Mouse (Mus musculus): ENCODE measurements at regions not wholly inside any gene's neighbourhood (a gene's known extent, or its start where the extent isn't known, plus 50 kb on each side); places are given as distances from the start of the nearest gene placed in this dataset.

DNA sequence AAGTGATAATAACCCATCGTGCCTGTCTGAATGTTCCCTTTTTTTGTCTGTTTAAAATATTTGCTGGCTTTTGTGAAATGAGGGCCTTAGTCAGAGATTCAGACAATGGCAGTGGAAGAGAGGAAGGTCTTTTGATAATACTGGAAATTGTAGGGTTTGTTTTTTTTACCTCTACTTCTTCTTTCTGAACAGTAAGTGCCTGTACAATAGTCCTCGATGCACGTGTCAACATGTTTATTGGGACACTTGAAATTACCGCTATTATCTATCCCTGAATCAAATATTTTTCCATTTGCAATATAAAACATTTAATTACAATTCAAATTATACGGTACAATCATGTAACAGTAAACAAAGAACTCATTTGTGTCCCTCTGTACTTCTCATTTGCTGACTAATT is 733.5 kb downstream of the Fam19a2 start:
- no peaks in the 10 kb centered on the region for H3K27me3 ChIP-seq (replicated peaks; ENCODE audit: control insufficient read depth, insufficient read depth, low read length)
- no peaks in the 10 kb centered on the region for H3K4me1 ChIP-seq (replicated peaks; ENCODE audit: control insufficient read depth, insufficient read depth, low read length)
- peak; percentile 84 for ATAC-seq
- no peak overlapping the region for H3K27ac ChIP-seq (ENCODE audit: low read length)
- H3K36me3 ChIP-seq (ENCODE audit: control insufficient read depth, insufficient read depth): no peaks in the 10 kb centered on the region
- H3K9me3 ChIP-seq (ENCODE audit: control insufficient read depth, low read length): no peaks in the 10 kb centered on the region
- H3K9ac ChIP-seq (replicated peaks; ENCODE audit: low read depth, low read length): no peak overlapping the region
- 51% methylated on average over 5 of the region's 5 CpGs for WGBS
- no peak overlapping the region for H3K4me3 ChIP-seq (replicated peaks; ENCODE audit: low read length)
- no peak overlapping the region for H3K4me2 ChIP-seq (ENCODE audit: low read length)

DNA sequence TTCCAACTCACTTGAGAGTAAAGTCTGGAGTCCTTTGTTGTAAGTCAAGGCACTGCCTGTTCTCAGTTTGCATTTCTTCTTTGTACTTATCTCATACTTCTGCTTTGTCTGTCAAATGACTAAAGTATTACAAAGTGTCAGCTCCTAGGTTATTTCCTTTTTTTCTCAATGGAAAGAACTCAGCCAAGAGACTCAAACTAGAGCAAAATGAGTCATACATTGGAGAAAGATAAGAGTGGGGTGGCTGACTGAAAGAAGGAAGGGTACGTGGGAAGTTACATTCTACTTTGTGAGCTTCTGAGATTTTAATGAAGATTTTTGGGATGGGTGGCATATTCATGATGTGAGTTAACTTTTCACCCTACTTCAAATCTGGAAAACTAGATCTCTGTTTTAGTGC is 735.2 kb downstream of the Fam19a2 start:
- Histone ChIP-seq H3K27me3 (replicated peaks; ENCODE audit: control insufficient read depth, insufficient read depth, low read length) (no peaks in the 10 kb centered on the region), H3K9ac (replicated peaks; ENCODE audit: low read depth, low read length) (no peak overlapping the region), H3K4me2 (ENCODE audit: low read length) (no peak overlapping the region), H3K27ac (ENCODE audit: low read length) (no peak overlapping the region), H3K4me3 (replicated peaks; ENCODE audit: low read length) (no peak overlapping the region), H3K9me3 (ENCODE audit: control insufficient read depth, low read length) (no peaks in the 10 kb centered on the region), H3K36me3 (ENCODE audit: control insufficient read depth, insufficient read depth) (no peaks in the 10 kb centered on the region), H3K4me1 (replicated peaks; ENCODE audit: control insufficient read depth, insufficient read depth, low read length) (no peaks in the 10 kb centered on the region)
- WGBS: 74% methylated on average over 1 of the region's 1 CpGs
- ATAC-seq: no peak

DNA sequence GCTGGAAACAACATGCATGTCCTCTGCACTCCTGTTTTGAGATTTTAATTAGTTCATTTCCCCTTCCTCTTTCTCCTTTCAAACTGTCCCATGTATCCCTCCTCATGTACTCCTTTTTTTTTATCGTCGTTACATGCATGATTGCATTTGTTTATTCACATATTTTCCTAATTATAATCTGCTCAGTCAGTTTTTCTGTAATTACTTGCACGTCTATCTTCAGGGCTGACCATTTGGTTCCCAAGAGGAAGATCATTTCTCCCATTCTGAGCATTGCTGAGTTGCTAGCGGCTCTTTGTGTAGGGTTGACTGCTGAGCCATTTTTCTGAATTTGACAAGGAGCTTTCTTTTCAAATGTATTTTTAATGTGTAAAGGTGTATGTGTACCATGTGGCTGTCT is 781.2 kb downstream of the Fam19a2 start:
- no peaks in the 10 kb centered on the region for H3K27me3 ChIP-seq (replicated peaks; ENCODE audit: control insufficient read depth, insufficient read depth, low read length)
- 53% methylated on average over 4 of the region's 4 CpGs for WGBS
- H3K9me3 ChIP-seq (ENCODE audit: control insufficient read depth, low read length): no peaks in the 10 kb centered on the region
- H3K9ac ChIP-seq (replicated peaks; ENCODE audit: low read depth, low read length): no peak overlapping the region
- no peaks in the 10 kb centered on the region for H3K4me1 ChIP-seq (replicated peaks; ENCODE audit: control insufficient read depth, insufficient read depth, low read length)
- no peak overlapping the region for H3K27ac ChIP-seq (ENCODE audit: low read length)
- H3K36me3 ChIP-seq (ENCODE audit: control insufficient read depth, insufficient read depth): no peaks in the 10 kb centered on the region
- no peak for ATAC-seq
- no peak overlapping the region for H3K4me3 ChIP-seq (replicated peaks; ENCODE audit: low read length)
- H3K4me2 ChIP-seq (ENCODE audit: low read length): no peak overlapping the region

DNA sequence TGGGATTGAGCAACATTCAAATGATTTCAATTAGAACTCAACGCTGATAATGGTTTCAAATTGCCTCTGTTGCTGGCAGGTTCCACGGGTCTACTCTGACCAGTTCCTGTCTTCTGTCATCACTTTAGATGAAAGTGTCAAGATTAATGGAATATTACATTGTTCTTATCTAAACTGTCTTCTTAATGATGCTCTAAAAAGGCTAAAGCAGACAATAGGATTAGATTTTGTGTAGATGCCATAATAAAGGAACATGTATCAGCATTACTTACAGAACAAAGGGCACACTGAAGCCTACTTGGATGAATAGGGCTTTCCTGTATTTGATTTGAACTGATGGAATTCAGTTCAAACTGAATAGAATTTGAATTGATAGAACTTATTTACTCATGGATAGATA is 782.0 kb downstream of the Fam19a2 start:
- 62% methylated on average over 2 of the region's 2 CpGs for WGBS
- ATAC-seq: no peak
- no peak overlapping the region for H3K9ac ChIP-seq (replicated peaks; ENCODE audit: low read depth, low read length)

DNA sequence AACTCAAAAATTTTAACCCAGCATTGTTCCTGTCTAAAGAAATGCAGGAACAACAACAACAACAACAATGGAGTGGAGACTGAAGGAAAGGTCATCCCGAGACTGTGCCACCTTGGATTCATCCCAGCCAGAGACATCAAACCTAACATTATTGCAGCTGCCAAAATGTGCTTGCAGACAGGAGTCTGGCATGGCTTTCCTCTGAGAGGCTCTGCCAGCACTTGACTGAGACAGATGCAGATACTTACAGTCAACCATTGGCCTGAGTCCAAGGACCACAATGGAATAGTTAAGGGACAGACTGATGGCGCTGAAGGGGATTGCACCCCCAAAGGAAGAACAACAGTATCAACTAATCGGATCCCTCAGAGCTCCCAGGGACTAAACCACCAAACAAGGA is 819.0 kb downstream of the Fam19a2 start:
- ATAC-seq: peak; percentile 54; the same call in 1 of the 2 replicates
- H3K27me3 ChIP-seq (replicated peaks; ENCODE audit: control insufficient read depth, insufficient read depth, low read length): no peaks in the 10 kb centered on the region
- H3K9me3 ChIP-seq (ENCODE audit: control insufficient read depth, low read length): no peaks in the 10 kb centered on the region
- H3K4me1 ChIP-seq (replicated peaks; ENCODE audit: control insufficient read depth, insufficient read depth, low read length): no peaks in the 10 kb centered on the region
- no peak overlapping the region for H3K4me2 ChIP-seq (ENCODE audit: low read length)
- 40% methylated on average over 3 of the region's 3 CpGs for WGBS
- H3K9ac ChIP-seq (replicated peaks; ENCODE audit: low read depth, low read length): no peak overlapping the region
- no peak overlapping the region for H3K4me3 ChIP-seq (replicated peaks; ENCODE audit: low read length)
- no peak overlapping the region for H3K27ac ChIP-seq (ENCODE audit: low read length)
- no peaks in the 10 kb centered on the region for H3K36me3 ChIP-seq (ENCODE audit: control insufficient read depth, insufficient read depth)

More for the DNA sequence above, 782.0 kb downstream of the Fam19a2 start:
- H3K4me1 ChIP-seq (replicated peaks; ENCODE audit: control insufficient read depth, insufficient read depth, low read length): no peaks in the 10 kb centered on the region
- H3K27me3 ChIP-seq (replicated peaks; ENCODE audit: control insufficient read depth, insufficient read depth, low read length): no peaks in the 10 kb centered on the region
- no peak overlapping the region for H3K4me2 ChIP-seq (ENCODE audit: low read length)
- H3K27ac ChIP-seq (ENCODE audit: low read length): no peak overlapping the region
- H3K36me3 ChIP-seq (ENCODE audit: control insufficient read depth, insufficient read depth): no peaks in the 10 kb centered on the region
- H3K4me3 ChIP-seq (replicated peaks; ENCODE audit: low read length): no peak overlapping the region
- no peaks in the 10 kb centered on the region for H3K9me3 ChIP-seq (ENCODE audit: control insufficient read depth, low read length)

DNA sequence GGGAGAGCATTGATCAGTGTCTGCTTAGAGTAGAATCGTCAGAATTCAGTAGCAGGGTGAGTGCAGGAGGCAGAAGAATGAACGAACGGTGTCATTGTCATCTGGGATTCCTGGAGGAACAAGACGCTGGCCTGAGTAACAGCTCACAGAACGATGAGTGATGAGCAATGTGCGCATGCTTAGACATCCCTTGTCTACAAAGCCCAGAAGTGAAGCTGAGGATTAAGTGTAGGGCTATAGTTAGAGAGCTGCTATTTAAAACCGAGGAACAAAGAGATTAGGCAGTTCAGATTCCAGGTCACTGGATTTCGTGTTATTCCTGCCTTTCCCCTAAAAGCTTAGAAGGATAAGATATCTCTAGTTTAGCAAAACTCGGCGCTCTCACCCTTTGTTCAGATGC is 826.8 kb downstream of the Fam19a2 start:
- H3K4me1 ChIP-seq (replicated peaks; ENCODE audit: control insufficient read depth, insufficient read depth, low read length): no peaks in the 10 kb centered on the region
- ATAC-seq: no peak
- H3K27ac ChIP-seq (ENCODE audit: low read length): no peak overlapping the region
- H3K9me3 ChIP-seq (ENCODE audit: control insufficient read depth, low read length): no peaks in the 10 kb centered on the region
- WGBS: 59% methylated on average over 10 of the region's 10 CpGs
- no peak overlapping the region for H3K4me3 ChIP-seq (replicated peaks; ENCODE audit: low read length)
- H3K9ac ChIP-seq (replicated peaks; ENCODE audit: low read depth, low read length): no peak overlapping the region
- no peaks in the 10 kb centered on the region for H3K27me3 ChIP-seq (replicated peaks; ENCODE audit: control insufficient read depth, insufficient read depth, low read length)
- H3K36me3 ChIP-seq (ENCODE audit: control insufficient read depth, insufficient read depth): no peaks in the 10 kb centered on the region
- H3K4me2 ChIP-seq (ENCODE audit: low read length): no peak overlapping the region

DNA sequence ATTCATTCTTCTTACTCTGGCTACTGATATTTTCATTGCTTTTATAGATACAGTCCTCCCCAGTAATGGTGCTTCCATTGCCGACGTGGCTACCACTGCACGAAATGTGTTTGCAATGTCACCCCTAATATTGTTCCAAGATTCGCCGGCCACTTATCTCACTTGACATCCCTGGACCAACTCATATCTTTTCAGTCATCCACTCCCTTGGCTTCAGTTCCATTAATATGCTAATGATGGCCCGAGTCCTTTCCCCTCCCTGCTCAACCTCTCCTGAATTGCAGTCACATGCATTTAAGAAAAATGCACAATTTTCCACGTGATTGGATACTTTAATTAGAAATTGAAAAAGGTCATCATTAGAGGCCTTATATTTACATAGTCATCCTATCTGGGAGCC is 827.6 kb downstream of the Fam19a2 start:
- Histone ChIP-seq H3K9me3 (ENCODE audit: control insufficient read depth, low read length) (no peaks in the 10 kb centered on the region), H3K4me3 (replicated peaks; ENCODE audit: low read length) (no peak overlapping the region), H3K36me3 (ENCODE audit: control insufficient read depth, insufficient read depth) (no peaks in the 10 kb centered on the region), H3K4me2 (ENCODE audit: low read length) (no peak overlapping the region), H3K4me1 (replicated peaks; ENCODE audit: control insufficient read depth, insufficient read depth, low read length) (no peaks in the 10 kb centered on the region), H3K27me3 (replicated peaks; ENCODE audit: control insufficient read depth, insufficient read depth, low read length) (no peaks in the 10 kb centered on the region), H3K9ac (replicated peaks; ENCODE audit: low read depth, low read length) (no peak overlapping the region), H3K27ac (ENCODE audit: low read length) (no peak overlapping the region)
- WGBS: 72% methylated on average over 7 of the region's 7 CpGs
- ATAC-seq: no peak

DNA sequence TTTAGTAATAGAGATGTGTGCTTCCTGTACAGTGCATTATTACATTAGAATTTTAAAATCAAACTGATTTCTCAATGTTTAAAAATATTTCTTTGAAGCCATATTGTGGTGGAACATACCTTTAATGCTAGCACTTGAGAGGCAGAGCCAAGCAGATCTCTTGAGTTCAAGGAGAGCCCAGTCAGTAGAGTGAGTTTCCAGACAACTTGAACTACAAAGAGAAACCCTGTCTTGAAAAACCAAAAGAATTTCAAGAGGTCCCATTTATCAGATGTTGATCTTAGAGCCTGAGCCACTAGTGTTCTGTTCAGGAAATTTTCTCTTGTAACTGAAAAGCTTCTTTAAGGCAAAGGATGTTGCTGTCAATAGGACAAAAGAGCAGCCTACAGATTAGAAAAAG is 855.8 kb downstream of the Fam19a2 start:
- Histone ChIP-seq H3K4me2 (ENCODE audit: low read length) (no peak overlapping the region), H3K9me3 (ENCODE audit: control insufficient read depth, low read length) (no peaks in the 10 kb centered on the region), H3K4me3 (replicated peaks; ENCODE audit: low read length) (no peak overlapping the region), H3K36me3 (ENCODE audit: control insufficient read depth, insufficient read depth) (no peaks in the 10 kb centered on the region), H3K27ac (ENCODE audit: low read length) (no peak overlapping the region), H3K9ac (replicated peaks; ENCODE audit: low read depth, low read length) (no peak overlapping the region), H3K27me3 (replicated peaks; ENCODE audit: control insufficient read depth, insufficient read depth, low read length) (no peaks in the 10 kb centered on the region), H3K4me1 (replicated peaks; ENCODE audit: control insufficient read depth, insufficient read depth, low read length) (no peaks in the 10 kb centered on the region)
- no peak for ATAC-seq

DNA sequence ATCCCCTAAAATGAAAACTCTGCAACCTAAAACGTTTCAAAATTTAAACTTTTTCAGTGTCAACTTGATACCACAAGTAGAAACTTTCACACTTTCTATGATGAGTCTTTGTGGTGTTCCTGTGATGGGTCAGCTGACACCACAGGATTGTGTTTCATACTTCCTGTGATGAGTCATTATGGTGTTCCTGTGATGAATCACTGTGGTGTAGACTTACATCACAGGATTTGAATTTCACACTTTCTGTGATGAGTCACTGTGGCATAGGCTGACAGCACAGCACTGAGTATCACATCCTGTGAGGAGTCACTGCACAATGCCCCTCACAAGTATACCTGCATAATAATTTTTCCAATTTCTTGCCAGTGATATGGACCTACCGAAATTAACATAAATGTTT is 874.7 kb downstream of the Fam19a2 start:
- Histone ChIP-seq H3K36me3 (ENCODE audit: control insufficient read depth, insufficient read depth) (no peaks in the 10 kb centered on the region), H3K4me3 (replicated peaks; ENCODE audit: low read length) (no peak overlapping the region), H3K27me3 (replicated peaks; ENCODE audit: control insufficient read depth, insufficient read depth, low read length) (no peaks in the 10 kb centered on the region), H3K4me1 (replicated peaks; ENCODE audit: control insufficient read depth, insufficient read depth, low read length) (no peaks in the 10 kb centered on the region), H3K9me3 (ENCODE audit: control insufficient read depth, low read length) (no peaks in the 10 kb centered on the region), H3K27ac (ENCODE audit: low read length) (no peak overlapping the region), H3K4me2 (ENCODE audit: low read length) (no peak overlapping the region), H3K9ac (replicated peaks; ENCODE audit: low read depth, low read length) (no peak overlapping the region)
- 79% methylated on average over 2 of the region's 2 CpGs for WGBS
- no peak for ATAC-seq

DNA sequence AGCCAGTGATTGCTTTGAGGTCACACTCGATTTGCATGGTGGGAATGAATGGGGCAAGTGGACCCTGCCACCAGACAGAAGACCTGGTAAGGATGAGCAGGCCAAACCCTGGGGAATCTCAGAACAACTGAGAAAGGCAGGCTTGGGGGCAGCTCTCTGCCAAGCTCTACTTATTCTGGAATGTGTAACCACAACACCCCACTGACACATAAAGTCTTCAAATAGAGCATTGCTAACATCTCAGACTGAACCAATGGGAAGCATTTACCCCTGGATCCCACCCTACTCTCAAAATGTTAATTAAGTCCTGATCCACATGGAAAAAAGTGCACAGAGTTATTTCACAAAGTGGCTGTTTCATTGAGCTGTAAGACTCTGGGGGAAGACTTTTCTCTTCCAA is 878.5 kb downstream of the Fam19a2 start:
- Histone ChIP-seq H3K27ac (ENCODE audit: low read length) (no peak overlapping the region), H3K9me3 (ENCODE audit: control insufficient read depth, low read length) (no peaks in the 10 kb centered on the region), H3K36me3 (ENCODE audit: control insufficient read depth, insufficient read depth) (no peaks in the 10 kb centered on the region), H3K4me1 (replicated peaks; ENCODE audit: control insufficient read depth, insufficient read depth, low read length) (0 out of 2 replicates have a peak, but pooled peaks cover 4% of the 10 kb centered on the region), H3K4me3 (replicated peaks; ENCODE audit: low read length) (no peak overlapping the region), H3K27me3 (replicated peaks; ENCODE audit: control insufficient read depth, insufficient read depth, low read length) (no peaks in the 10 kb centered on the region), H3K4me2 (ENCODE audit: low read length) (no peak overlapping the region), H3K9ac (replicated peaks; ENCODE audit: low read depth, low read length) (no peak overlapping the region)
- no peak for ATAC-seq
- WGBS: 59% methylated on average over 1 of the region's 1 CpGs
